ENCODE assay signal across 26 mouse cellular contexts in the genomic region with DNA sequence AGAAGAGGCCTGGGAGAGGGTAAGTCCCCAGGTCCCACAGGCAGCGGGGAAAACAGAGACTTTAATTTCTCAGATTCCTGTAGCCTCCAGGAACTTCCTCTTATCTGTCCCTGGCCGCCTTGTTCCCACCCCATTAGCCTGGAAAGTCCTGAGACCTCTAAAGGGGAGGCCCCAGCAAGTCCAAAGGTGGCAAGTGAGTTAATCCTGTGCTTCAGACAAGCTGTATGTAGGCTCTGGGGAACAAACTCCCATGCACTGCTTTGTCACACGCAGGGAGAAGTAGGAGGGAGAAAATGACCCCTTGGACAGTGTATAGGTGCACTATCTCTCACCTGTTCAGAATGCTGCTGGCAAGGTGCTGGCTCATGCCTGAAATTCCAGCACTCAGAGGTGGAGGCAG. TPM values are rescaled to one million over a fixed set of nuclear protein-coding genes. Genes with fewer than 3 reads are reported as not detected.
DNase-seq lines count a peak whose midpoint lies in the region; ATAC-seq and TF ChIP-seq lines count a peak whose summit lies in the region.
"Had no signal": no experiment of that assay in that cellular context is flagged by ENCODE, and none has a peak within 500 bp of the region (broad histone marks: within the 10 kb centered on the region; RNA-seq: fewer than 3 reads in every experiment).

No protein-coding gene starts in this region.

- DNase-seq in heart, postnatal 10 days: no peak
- no peak for DNase-seq in layer of hippocampus, adult 2 months (ENCODE audit: low spot score in 2 of 2)
- no peak for DNase-seq in layer of hippocampus, postnatal 36 days
- DNase-seq in limb, embryonic 10.5 days (ENCODE audit: low spot score): no peak
- peak; percentile 35 for DNase-seq in yolk sac, embryonic 10.5 days (ENCODE audit: low spot score)
- DNase-seq in frontal cortex, postnatal 36 days (ENCODE audit: low spot score in 2 of 2): no peak
- no peak for DNase-seq in embryo, embryonic 10.5 days (ENCODE audit: low spot score)
- DNase-seq: adrenal gland, adult 8-10 months; cerebellum, adult 2 months; cerebellum, postnatal 25 days; embryo, embryonic 11 days; kidney, adult 18-20 months; kidney, postnatal 25 days; layer of hippocampus, adult 9-11 months; lung, adult 18-20 months; lung, postnatal 10 days had no signal

- 22% methylated on average over 3 of the region's 3 CpGs for WGBS in heart, embryonic 13.5 days
- WGBS in limb, embryonic 10.5 days: 54% methylated on average over 3 of the region's 3 CpGs

- no peak for TF ChIP-seq CTCF in layer of hippocampus, adult 2 months (conservative IDR thresholded peaks at IDR 0.05)

- peaks cover 44% of the 10 kb centered on the region for H3K4me1 ChIP-seq in heart, embryonic 13.5 days
- H3K4me1 ChIP-seq in limb, embryonic 10.5 days: peaks cover 94% of the 10 kb centered on the region

- H3K27me3 ChIP-seq in heart, embryonic 13.5 days (replicated peaks): 0 out of 2 replicates have a peak, but pooled peaks cover 4% of the 10 kb centered on the region
- no peaks in the 10 kb centered on the region for H3K27me3 ChIP-seq in limb, embryonic 10.5 days (ENCODE audit: low read depth, poor library complexity, severe bottlenecking)
- H3K27me3 ChIP-seq: embryonic facial prominence, embryonic 15.5 days; limb, embryonic 12.5 days had no signal

- intact Hi-C loops in heart, postnatal 10 days (cut with DNase I): no loop called here

- H3K4me2 ChIP-seq in heart, embryonic 13.5 days: no peak overlapping the region
- H3K4me2 ChIP-seq: embryonic facial prominence, embryonic 15.5 days; heart, embryonic 11.5 days; limb, embryonic 12.5 days; liver, embryonic 12.5 days had no signal

- H3K9ac ChIP-seq in heart, embryonic 13.5 days: peak overlapping the region; percentile 4; the same call in 1 of the 2 replicates
- H3K9ac ChIP-seq: embryonic facial prominence, embryonic 15.5 days; limb, embryonic 12.5 days; liver, embryonic 12.5 days had no signal

- H3K9me3 ChIP-seq in heart, embryonic 13.5 days: no peaks in the 10 kb centered on the region
- H3K9me3 ChIP-seq in limb, embryonic 10.5 days (replicated peaks): no peaks in the 10 kb centered on the region
- H3K9me3 ChIP-seq: embryonic facial prominence, embryonic 15.5 days; limb, embryonic 12.5 days; liver, embryonic 12.5 days; midbrain, embryonic 10.5 days had no signal

- 0 out of 2 replicates have a peak overlapping the region, but pooled peaks have one; percentile 30 for H3K27ac ChIP-seq in heart, embryonic 13.5 days (replicated peaks)
- H3K27ac ChIP-seq in layer of hippocampus, adult 2 months: peak overlapping the region; percentile 60; the same call in 1 of the 2 replicates
- peak overlapping the region; percentile 69; the same call in 1 of the 2 replicates for H3K27ac ChIP-seq in limb, embryonic 10.5 days
- H3K27ac ChIP-seq: embryonic facial prominence, embryonic 15.5 days; limb, embryonic 12.5 days; liver, embryonic 12.5 days; midbrain, embryonic 10.5 days had no signal

- H3K36me3 ChIP-seq in heart, embryonic 13.5 days: no peaks in the 10 kb centered on the region
- H3K36me3 ChIP-seq in limb, embryonic 10.5 days: peaks cover 8% of the 10 kb centered on the region; the same call in 1 of the 2 replicates
- H3K36me3 ChIP-seq: embryonic facial prominence, embryonic 15.5 days; limb, embryonic 12.5 days; liver, embryonic 12.5 days; midbrain, embryonic 10.5 days had no signal

- no peak for ATAC-seq in heart, embryonic 13.5 days (ENCODE audit: extremely low read depth, insufficient number of reproducible peaks, low FRiP score, low TSS enrichment)
- ATAC-seq: activated CD4-positive, CD25-positive, alpha-beta regulatory T cell, adult 4 months; hindbrain, embryonic 16.5 days; liver, embryonic 12.5 days; midbrain, embryonic 16.5 days had no signal

- H3K4me3 ChIP-seq in heart, embryonic 13.5 days: no peak overlapping the region
- H3K4me3 ChIP-seq in layer of hippocampus, adult 2 months: no peak overlapping the region
- H3K4me3 ChIP-seq in limb, embryonic 10.5 days: no peak overlapping the region
- H3K4me3 ChIP-seq: embryonic facial prominence, embryonic 15.5 days; limb, embryonic 12.5 days; liver, embryonic 12.5 days; midbrain, embryonic 10.5 days; myocyte had no signal

RNA-seq across cellular contexts. Expression of gene Spsb1, which starts 38.0 kb away (rescaled TPM):
- polyA plus RNA-seq in heart, embryonic 13.5 days (2015; fragmentation: Nextera tagmentation; extraction: Ambion mirVana): 4.3 and 4.5 TPM in 2 replicates
- total RNA-seq in heart, postnatal 10 days (2021): 10 to 100 TPM; 34.3 to 56.2 TPM
- total RNA-seq in layer of hippocampus, adult 2 months (2021): 10 to 100 TPM; 30.3 to 33.3 TPM
- 10 to 100 TPM; 24.1 to 34.9 TPM for total RNA-seq in layer of hippocampus, postnatal 36 days (2021)
- polyA plus RNA-seq in limb, embryonic 10.5 days (2016; fragmentation: Nextera tagmentation; extraction: Ambion mirVana): 13.7 and 18.8 TPM in 2 replicates
